Mouse (Mus musculus) forebrain, postnatal 0 days (tissue): Measurements from ENCODE around the gene AC161166.1. TPM values are rescaled to one million over a fixed set of nuclear protein-coding genes. Genes with fewer than 3 reads are reported as not detected.

ENCODE experiments used
- ATAC-seq: fragments of 200-750 bp; cut with Nextera tagmentation; 2 replicates; pipeline ENCODE4 v1.8.0; 2017; ENCODE audit warnings: mild to moderate bottlenecking, moderate library complexity
- DNase-seq: peaks from one replicate; pipeline ENCODE4 v3.0.0-alpha.2; 2015
- H3K27ac ChIP-seq: fragments of 300-500 bp; sonication (generic); 2 replicates; pipeline ENCODE4 v1.5.1; 2014; ENCODE audit warnings: low read depth, mild to moderate bottlenecking, antibody characterized with exemption, low read length, moderate library complexity, mixed read lengths
- H3K27me3 ChIP-seq: fragments of 300-500 bp; sonication (generic); 2 replicates; pipeline ENCODE4 v1.6.1; 2014; ENCODE audit warnings: mild to moderate bottlenecking, low read length, mixed read lengths; ENCODE audit not compliant: insufficient read depth
- H3K36me3 ChIP-seq: fragments of 300-500 bp; sonication (generic); 2 replicates; pipeline ENCODE4 v1.6.1; 2014; ENCODE audit warnings: mild to moderate bottlenecking, moderate library complexity; ENCODE audit not compliant: insufficient read depth
- H3K4me1 ChIP-seq: fragments of 300-500 bp; sonication (generic); 2 replicates; pipeline ENCODE4 v1.6.1; 2014; ENCODE audit warnings: antibody characterized with exemption; ENCODE audit not compliant: insufficient read depth
- H3K4me2 ChIP-seq: fragments of 300-500 bp; sonication (generic); 2 replicates; pipeline ENCODE4 v1.6.1; 2014; ENCODE audit warnings: low read depth, mild to moderate bottlenecking, moderate library complexity
- H3K4me3 ChIP-seq: fragments of 300-500 bp; sonication (generic); 2 replicates; pipeline ENCODE4 v1.5.1; 2014; ENCODE audit warnings: low read depth, low read length, mixed read lengths
- H3K9ac ChIP-seq: fragments of 300-500 bp; sonication (generic); 2 replicates; pipeline ENCODE4 v1.6.1; 2014; ENCODE audit warnings: mild to moderate bottlenecking
- H3K9me3 ChIP-seq: fragments of 300-500 bp; sonication (generic); 2 replicates; pipeline ENCODE4 v1.6.1; 2016; ENCODE audit warnings: low read length
- CTCF ChIP-seq: sonication (generic); IDR thresholded peaks from 2 replicates; pipeline ENCODE4 v1.5.1; 2016; ENCODE audit warnings: antibody characterized with exemption, control low read depth, low read depth
- WGBS: fragments of 180-500 bp; shearing (Covaris S2); extraction: QIAGEN DNeasy Blood & Tissue Kit; methylation state at CpG from one replicate; pipeline ENCODE4 v1.1.7; 2014; 5-methylcytosine and 5-hydroxymethylcytosine counted together
- polyA plus RNA-seq: library from polyadenylated mRNA; unstranded; fragments of >200 nt; fragmentation: Nextera tagmentation; extraction: Ambion mirVana; gene quantifications from 2 replicates; pipeline ENCODE4 v1.2.1, GENCODE M21; 2015
- total RNA-seq: library from RNA; depleted of rRNA; stranded (reverse); fragments of >200 nt; gene quantifications from 2 replicates; pipeline ENCODE4 v1.2.3, GENCODE M21; 2014

The AC161166.1 gene
- total and polyA plus RNA-seq, 2 experiments from 2014 or later, result 0.31 TPM; not detected in 1

DNA sequence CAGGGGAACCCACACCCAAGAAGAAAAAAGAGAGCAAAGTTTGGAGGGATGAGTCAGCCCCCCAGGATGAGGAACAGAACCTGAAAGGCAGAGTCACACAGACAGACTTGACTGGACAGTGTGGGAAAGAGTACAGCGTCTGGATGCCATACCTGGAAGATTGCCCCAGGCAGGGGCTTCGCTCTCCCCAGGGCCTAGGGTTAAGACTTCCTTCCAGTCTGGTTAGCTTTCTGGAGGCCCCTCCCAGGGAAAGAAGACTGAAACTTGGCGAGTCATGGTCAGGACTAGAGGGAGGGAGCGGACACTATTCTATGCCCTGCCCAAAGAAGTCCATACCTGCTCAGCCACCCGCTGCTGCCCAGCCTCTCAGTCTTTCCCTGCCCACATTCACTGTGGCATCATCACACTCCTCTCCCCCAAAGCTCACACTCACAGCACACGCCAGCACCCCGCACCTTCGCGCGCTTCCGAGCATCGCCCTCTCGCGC lies 31.2 kb downstream of the AC161166.1 start:
- Histone ChIP-seq H3K4me3 (peak overlapping the region; percentile 76), H3K4me2 (peak overlapping the region; percentile 77), H3K4me1 (peaks cover 25% of the 10 kb centered on the region), H3K9ac (peak overlapping the region; percentile 87), H3K27me3 (no peaks in the 10 kb centered on the region), H3K9me3 (no peaks in the 10 kb centered on the region), H3K36me3 (no peaks in the 10 kb centered on the region), H3K27ac (peak overlapping the region; percentile 89)
- no peak for DNase-seq
- WGBS, result 10% methylated on average over 14 of the region's 14 CpGs
- TF ChIP-seq CTCF, result no peak
- no peak; the same call in 1 of the 2 replicates for ATAC-seq

GRCm38 (mm10) chr7:24480121-24480941 lies 31.9 kb downstream of the AC161166.1 start:
- no peak for ATAC-seq
- 47% methylated on average over 18 of the region's 18 CpGs for WGBS
- Histone ChIP-seq H3K4me3 (peak overlapping the region; percentile 76), H3K36me3 (no peaks in the 10 kb centered on the region), H3K9ac (peak overlapping the region; percentile 87; the same call in 1 of the 2 replicates), H3K27ac (0 out of 2 replicates have a peak overlapping the region, but pooled peaks have one; percentile 15), H3K27me3 (no peaks in the 10 kb centered on the region), H3K9me3 (no peaks in the 10 kb centered on the region), H3K4me1 (peaks cover 18% of the 10 kb centered on the region), H3K4me2 (peak overlapping the region; percentile 77)
- no peak for TF ChIP-seq CTCF
- no peak for DNase-seq

GRCm38 (mm10) chr7:24479685-24480084 lies 32.6 kb downstream of the AC161166.1 start:
- ATAC-seq (no peak), DNase-seq (no peak)
- WGBS, result 86% methylated on average over 2 of the region's 2 CpGs
- Histone ChIP-seq H3K4me2 (no peak overlapping the region), H3K4me3 (no peak overlapping the region), H3K36me3 (no peaks in the 10 kb centered on the region), H3K9me3 (no peaks in the 10 kb centered on the region), H3K27me3 (no peaks in the 10 kb centered on the region), H3K4me1 (peaks cover 22% of the 10 kb centered on the region), H3K9ac (no peak overlapping the region), H3K27ac (no peak overlapping the region)
- no peak for TF ChIP-seq CTCF

GRCm38 (mm10) chr7:24478911-24479310 lies 33.3 kb downstream of the AC161166.1 start:
- peaks cover 14% of the 10 kb centered on the region; the same call in 1 of the 2 replicates for H3K4me1 ChIP-seq

GRCm38 (mm10) chr7:24476856-24477255 lies 35.4 kb downstream of the AC161166.1 start:
- Histone ChIP-seq H3K36me3 (no peaks in the 10 kb centered on the region), H3K4me1 (peaks cover 14% of the 10 kb centered on the region; the same call in 1 of the 2 replicates), H3K4me3 (no peak overlapping the region), H3K9ac (no peak overlapping the region), H3K27me3 (no peaks in the 10 kb centered on the region), H3K27ac (no peak overlapping the region), H3K9me3 (no peaks in the 10 kb centered on the region), H3K4me2 (no peak overlapping the region)
- no peak for DNase-seq
- WGBS, result 85% methylated on average over 7 of the region's 7 CpGs
- no peak for ATAC-seq
- no peak for TF ChIP-seq CTCF

More at GRCm38 (mm10) chr7:24478911-24479310, 33.3 kb downstream of the AC161166.1 start:
- Histone ChIP-seq H3K27ac (no peak overlapping the region), H3K9me3 (no peaks in the 10 kb centered on the region), H3K27me3 (no peaks in the 10 kb centered on the region), H3K4me2 (no peak overlapping the region), H3K4me3 (no peak overlapping the region), H3K36me3 (no peaks in the 10 kb centered on the region), H3K9ac (no peak overlapping the region)
- WGBS, result 91% methylated on average over 5 of the region's 5 CpGs
- ATAC-seq (no peak), DNase-seq (no peak)
- no peak for TF ChIP-seq CTCF

GRCm38 (mm10) chr7:24476338-24476737 lies 35.9 kb downstream of the AC161166.1 start:
- H3K4me2 ChIP-seq, result no peak overlapping the region
- H3K4me3 ChIP-seq, result no peak overlapping the region
- WGBS, result 75% methylated on average over 8 of the region's 8 CpGs
- ATAC-seq (no peak), DNase-seq (no peak)
- H3K9ac ChIP-seq, result no peak overlapping the region
- no peaks in the 10 kb centered on the region for H3K36me3 ChIP-seq
- no peak for TF ChIP-seq CTCF
- H3K9me3 ChIP-seq, result no peaks in the 10 kb centered on the region
- peaks cover 14% of the 10 kb centered on the region; the same call in 1 of the 2 replicates for H3K4me1 ChIP-seq
- no peaks in the 10 kb centered on the region for H3K27me3 ChIP-seq
- no peak overlapping the region for H3K27ac ChIP-seq
